28 mouse cellular contexts compared by ENCODE assay signal in genomic region chr17:83283328-83283727, GRCm38 (mm10).
"Had no signal": no experiment of that assay in that cellular context is flagged by ENCODE, and none has a peak within 500 bp of the region (broad histone marks: within the 10 kb centered on the region; RNA-seq: fewer than 3 reads in every experiment).

No protein-coding gene starts in this region.

- H3K9ac ChIP-seq: embryonic facial prominence, embryonic 12.5 days; embryonic facial prominence, embryonic 13.5 days; embryonic facial prominence, embryonic 15.5 days; forebrain, embryonic 12.5 days; forebrain, embryonic 13.5 days; forebrain, embryonic 15.5 days; forebrain, postnatal 0 days had no signal

- DNase-seq: cerebellum, adult 18-20 months; cerebellum, adult 2 months; cerebellum, adult 8-10 months; cerebellum, adult 9-10 months; cerebellum, adult 9-11 months; cerebellum, postnatal 10 days; cerebellum, postnatal 14 days; cerebellum, postnatal 25 days; embryo, embryonic 11 days; forebrain, postnatal 0 days; gastrocnemius, adult 2 months; gastrocnemius, postnatal 10 days; gastrocnemius, postnatal 14 days; gastrocnemius, postnatal 25 days; gastrocnemius, postnatal 36 days; heart, adult 18-20 months; heart, adult 2 months had no signal

- H3K36me3 ChIP-seq: embryonic facial prominence, embryonic 10.5 days; embryonic facial prominence, embryonic 12.5 days; embryonic facial prominence, embryonic 13.5 days; embryonic facial prominence, embryonic 15.5 days; forebrain, embryonic 10.5 days; forebrain, embryonic 12.5 days; forebrain, embryonic 15.5 days had no signal

- H3K4me3 ChIP-seq: embryonic facial prominence, embryonic 10.5 days; embryonic facial prominence, embryonic 12.5 days; embryonic facial prominence, embryonic 13.5 days; embryonic facial prominence, embryonic 15.5 days; erythroblast, embryonic 14.5 days; forebrain, embryonic 10.5 days; forebrain, embryonic 12.5 days; forebrain, embryonic 13.5 days; forebrain, embryonic 15.5 days; gastrocnemius, adult 2 months; heart, adult 2 months had no signal

- H3K27me3 ChIP-seq: embryonic facial prominence, embryonic 12.5 days; embryonic facial prominence, embryonic 13.5 days; embryonic facial prominence, embryonic 15.5 days; forebrain, embryonic 15.5 days had no signal

- H3K27ac ChIP-seq: embryonic facial prominence, embryonic 10.5 days; embryonic facial prominence, embryonic 12.5 days; embryonic facial prominence, embryonic 13.5 days; embryonic facial prominence, embryonic 15.5 days; forebrain, embryonic 10.5 days; forebrain, embryonic 12.5 days; forebrain, embryonic 13.5 days; forebrain, embryonic 15.5 days; gastrocnemius, adult 2 months; heart, adult 2 months had no signal

- H3K4me2 ChIP-seq: embryonic facial prominence, embryonic 12.5 days; embryonic facial prominence, embryonic 13.5 days; embryonic facial prominence, embryonic 15.5 days; forebrain, embryonic 12.5 days; forebrain, embryonic 13.5 days; forebrain, embryonic 15.5 days had no signal

- H3K9me3 ChIP-seq: embryonic facial prominence, embryonic 10.5 days; embryonic facial prominence, embryonic 12.5 days; embryonic facial prominence, embryonic 13.5 days; embryonic facial prominence, embryonic 15.5 days; forebrain, embryonic 10.5 days; forebrain, embryonic 12.5 days; forebrain, embryonic 13.5 days; forebrain, embryonic 15.5 days had no signal

- ATAC-seq: forebrain, embryonic 13.5 days; forebrain, embryonic 14.5 days; forebrain, embryonic 15.5 days; forebrain, embryonic 16.5 days; forebrain, postnatal 0 days had no signal
